Mouse (Mus musculus) urinary bladder, postnatal 36 days (tissue): ENCODE measurements around the gene Mon1b.

Source experiments
- DNase-seq, 2 experiments: peaks; one replicate each; pipeline ENCODE4 v3.0.0; 2022; ENCODE audit warnings: low spot score in 2 of 2, mixed read lengths in 1 of 2

The Mon1b gene

GRCm38 (mm10) chr8:113673300-113673699, 37.9 kb downstream of the Mon1b start:
- DNase-seq: no peak

- no peak for DNase-seq
Observed at GRCm38 (mm10) chr8:113674611-113675010, 39.2 kb downstream of the Mon1b start.

- DNase-seq: peak in 1 of 2 experiments; percentile 8
Observed at GRCm38 (mm10) chr8:113675281-113675680, 39.9 kb downstream of the Mon1b start.

- DNase-seq: no peak
Observed at GRCm38 (mm10) chr8:113676811-113677210, 41.4 kb downstream of the Mon1b start.

- DNase-seq: no peak
Observed at GRCm38 (mm10) chr8:113679361-113679760, 44.0 kb downstream of the Mon1b start.

GRCm38 (mm10) chr8:113687889-113688542, 52.6 kb downstream of the Mon1b start:
- no peak for DNase-seq

GRCm38 (mm10) chr8:113688543-113688915, 53.1 kb downstream of the Mon1b start:
- no peak for DNase-seq

- no peak for DNase-seq
Observed at GRCm38 (mm10) chr8:113691622-113692343, 56.4 kb downstream of the Mon1b start.
